Mouse (Mus musculus): Measurements from ENCODE around the gene Insig1. TPM values are rescaled to one million over a fixed set of nuclear protein-coding genes. Genes with fewer than 3 reads are reported as not detected.

The Insig1 gene
- polyA plus RNA-seq, 1 experiment = 91.6 TPM

- TF ChIP-seq POLR2A (IDR thresholded peaks at IDR 0.05; ENCODE audit: extremely low read depth, insufficient read depth, low read length) (no peak), CTCF (IDR thresholded peaks at IDR 0.05; ENCODE audit: extremely low read depth, insufficient read depth, low read length) (no peak)
- Histone ChIP-seq H3K27ac (ENCODE audit: insufficient read depth, low read length) (no peak overlapping the region), H3K4me1 (ENCODE audit: control insufficient read depth, insufficient read depth, low read length) (no peaks in the 10 kb centered on the region), H3K4me3 (ENCODE audit: insufficient read depth, low read length) (no peak overlapping the region)
These were observed 10.7 kb downstream of the Insig1 start for GRCm38 (mm10) chr5:28081822-28082221.

- H3K4me3 ChIP-seq (ENCODE audit: insufficient read depth, low read length) = no peak overlapping the region
- TF ChIP-seq POLR2A (IDR thresholded peaks at IDR 0.05; ENCODE audit: extremely low read depth, insufficient read depth, low read length) (no peak), CTCF (IDR thresholded peaks at IDR 0.05; ENCODE audit: extremely low read depth, insufficient read depth, low read length) (no peak)
- H3K4me1 ChIP-seq (ENCODE audit: control insufficient read depth, insufficient read depth, low read length) = no peaks in the 10 kb centered on the region
- no peak overlapping the region for H3K27ac ChIP-seq (ENCODE audit: insufficient read depth, low read length)
These were observed 11.1 kb downstream of the Insig1 start for GRCm38 (mm10) chr5:28082312-28082711.

GRCm38 (mm10) chr5:28082796-28083195 is 11.6 kb downstream of the Insig1 start:
- H3K27ac ChIP-seq (ENCODE audit: insufficient read depth, low read length) = no peak overlapping the region
- no peaks in the 10 kb centered on the region for H3K4me1 ChIP-seq (ENCODE audit: control insufficient read depth, insufficient read depth, low read length)
- H3K4me3 ChIP-seq (ENCODE audit: insufficient read depth, low read length) = no peak overlapping the region
- TF ChIP-seq CTCF (IDR thresholded peaks at IDR 0.05; ENCODE audit: extremely low read depth, insufficient read depth, low read length) = no peak
- TF ChIP-seq POLR2A (IDR thresholded peaks at IDR 0.05; ENCODE audit: extremely low read depth, insufficient read depth, low read length) = no peak

- TF ChIP-seq POLR2A (IDR thresholded peaks at IDR 0.05; ENCODE audit: extremely low read depth, insufficient read depth, low read length) = no peak
- no peak for TF ChIP-seq CTCF (IDR thresholded peaks at IDR 0.05; ENCODE audit: extremely low read depth, insufficient read depth, low read length)
- no peak overlapping the region for H3K4me3 ChIP-seq (ENCODE audit: insufficient read depth, low read length)
- no peaks in the 10 kb centered on the region for H3K4me1 ChIP-seq (ENCODE audit: control insufficient read depth, insufficient read depth, low read length)
- H3K27ac ChIP-seq (ENCODE audit: insufficient read depth, low read length) = no peak overlapping the region
These were observed 13.6 kb downstream of the Insig1 start for GRCm38 (mm10) chr5:28084743-28085142.

- Histone ChIP-seq H3K4me1 (ENCODE audit: control insufficient read depth, insufficient read depth, low read length) (no peaks in the 10 kb centered on the region), H3K4me3 (ENCODE audit: insufficient read depth, low read length) (no peak overlapping the region), H3K27ac (ENCODE audit: insufficient read depth, low read length) (no peak overlapping the region)
- TF ChIP-seq POLR2A (IDR thresholded peaks at IDR 0.05; ENCODE audit: extremely low read depth, insufficient read depth, low read length) (no peak), CTCF (IDR thresholded peaks at IDR 0.05; ENCODE audit: extremely low read depth, insufficient read depth, low read length) (peak; percentile 23; the same call in 1 of the 2 replicates)
These were observed 19.4 kb downstream of the Insig1 start for GRCm38 (mm10) chr5:28090547-28090946.

GRCm38 (mm10) chr5:28092327-28092726 is 21.2 kb downstream of the Insig1 start:
- TF ChIP-seq CTCF (IDR thresholded peaks at IDR 0.05; ENCODE audit: extremely low read depth, insufficient read depth, low read length) (no peak), POLR2A (IDR thresholded peaks at IDR 0.05; ENCODE audit: extremely low read depth, insufficient read depth, low read length) (no peak)
- H3K27ac ChIP-seq (ENCODE audit: insufficient read depth, low read length) = no peak overlapping the region
- no peaks in the 10 kb centered on the region for H3K4me1 ChIP-seq (ENCODE audit: control insufficient read depth, insufficient read depth, low read length)
- H3K4me3 ChIP-seq (ENCODE audit: insufficient read depth, low read length) = no peak overlapping the region

DNA sequence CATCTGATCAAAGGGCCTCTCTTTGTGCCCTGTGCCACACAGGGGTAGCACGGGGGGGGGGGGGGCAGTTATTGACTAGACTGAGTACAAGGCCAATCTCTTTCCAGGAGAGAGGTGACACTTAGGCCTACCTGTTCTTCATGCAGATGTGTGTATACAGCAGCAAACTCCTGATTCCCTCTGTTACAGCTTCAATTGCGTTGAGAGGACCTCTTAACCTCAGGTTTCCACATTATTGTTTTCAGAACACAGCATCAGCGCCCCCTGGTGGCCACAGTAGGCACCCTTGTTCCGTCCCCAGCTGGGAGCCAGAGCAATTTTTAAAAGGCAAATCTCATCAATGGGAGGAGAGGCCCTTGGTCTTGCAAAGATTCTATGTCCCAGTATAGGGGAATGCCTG is 22.7 kb downstream of the Insig1 start:
- Histone ChIP-seq H3K4me3 (ENCODE audit: insufficient read depth, low read length) (no peak overlapping the region), H3K4me1 (ENCODE audit: control insufficient read depth, insufficient read depth, low read length) (no peaks in the 10 kb centered on the region), H3K27ac (ENCODE audit: insufficient read depth, low read length) (no peak overlapping the region)
- peak; percentile 76 for TF ChIP-seq CTCF (IDR thresholded peaks at IDR 0.05; ENCODE audit: extremely low read depth, insufficient read depth, low read length)
- TF ChIP-seq POLR2A (IDR thresholded peaks at IDR 0.05; ENCODE audit: extremely low read depth, insufficient read depth, low read length) = no peak

- H3K27ac ChIP-seq (ENCODE audit: insufficient read depth, low read length) = no peak overlapping the region
- no peak for TF ChIP-seq CTCF (IDR thresholded peaks at IDR 0.05; ENCODE audit: extremely low read depth, insufficient read depth, low read length)
- no peak for TF ChIP-seq POLR2A (IDR thresholded peaks at IDR 0.05; ENCODE audit: extremely low read depth, insufficient read depth, low read length)
- no peaks in the 10 kb centered on the region for H3K4me1 ChIP-seq (ENCODE audit: control insufficient read depth, insufficient read depth, low read length)
- no peak overlapping the region for H3K4me3 ChIP-seq (ENCODE audit: insufficient read depth, low read length)
These were observed 23.2 kb downstream of the Insig1 start for GRCm38 (mm10) chr5:28094393-28094792.

DNA sequence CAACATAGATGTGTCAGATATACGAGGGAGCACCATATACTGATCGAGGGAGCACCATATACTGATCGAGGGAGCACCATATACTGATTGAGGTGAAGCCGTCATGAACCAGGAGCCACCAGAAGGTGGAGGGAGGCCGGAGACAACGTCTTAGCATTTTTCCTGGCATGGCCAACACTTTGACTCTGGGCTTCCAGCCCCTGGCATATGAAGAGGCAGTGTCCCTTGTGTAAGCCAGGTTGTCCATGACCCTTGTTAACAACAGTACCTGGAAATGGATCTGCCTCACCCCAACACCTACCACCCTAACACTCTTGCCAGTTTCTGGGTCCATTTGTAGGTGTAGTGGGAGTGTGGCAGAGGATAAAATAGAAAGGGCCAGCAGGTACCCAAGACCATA is 23.7 kb downstream of the Insig1 start:
- no peak overlapping the region for H3K27ac ChIP-seq (ENCODE audit: insufficient read depth, low read length)
- H3K4me3 ChIP-seq (ENCODE audit: insufficient read depth, low read length) = no peak overlapping the region
- TF ChIP-seq CTCF (IDR thresholded peaks at IDR 0.05; ENCODE audit: extremely low read depth, insufficient read depth, low read length) (no peak), POLR2A (IDR thresholded peaks at IDR 0.05; ENCODE audit: extremely low read depth, insufficient read depth, low read length) (no peak)
- no peaks in the 10 kb centered on the region for H3K4me1 ChIP-seq (ENCODE audit: control insufficient read depth, insufficient read depth, low read length)

DNA sequence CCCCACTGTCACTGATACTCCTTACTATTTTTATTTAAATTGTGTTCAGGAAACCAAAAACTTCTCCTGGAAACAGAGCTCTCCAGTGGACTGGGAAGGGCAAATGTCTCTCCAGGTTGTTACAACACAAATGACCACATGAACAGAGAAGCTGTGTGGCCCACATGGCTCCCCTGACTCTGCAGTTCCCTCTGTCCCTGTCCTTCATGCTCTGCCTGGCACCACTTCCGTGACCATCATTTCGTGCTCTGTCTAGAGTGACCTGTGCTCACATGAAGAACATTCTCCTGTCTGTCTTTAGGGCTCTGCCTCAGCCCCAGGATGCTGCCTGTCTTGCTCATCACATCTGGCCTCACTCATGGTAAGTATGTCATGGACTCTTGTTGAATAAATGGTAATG is 24.5 kb downstream of the Insig1 start:
- H3K4me3 ChIP-seq (ENCODE audit: insufficient read depth, low read length) = no peak overlapping the region
- no peak overlapping the region for H3K27ac ChIP-seq (ENCODE audit: insufficient read depth, low read length)
- no peaks in the 10 kb centered on the region for H3K4me1 ChIP-seq (ENCODE audit: control insufficient read depth, insufficient read depth, low read length)
- no peak for TF ChIP-seq CTCF (IDR thresholded peaks at IDR 0.05; ENCODE audit: extremely low read depth, insufficient read depth, low read length)
- no peak for TF ChIP-seq POLR2A (IDR thresholded peaks at IDR 0.05; ENCODE audit: extremely low read depth, insufficient read depth, low read length)

All from cortical plate, adult 2 months (tissue).